Mouse (Mus musculus): ENCODE measurements around the gene Ciao2b. TPM values are rescaled to one million over a fixed set of nuclear protein-coding genes. Genes with fewer than 3 reads are reported as not detected.

Gene Ciao2b
- polyA plus RNA-seq, 2 experiments from 2014 or later: 102 to 109 TPM

Other genes starting within 250 kb of the Ciao2b start
- gene Cmtm4, start 246.2 kb downstream of the Ciao2b start, polyA plus RNA-seq (2017; shearing (Covaris generic)): under 1 TPM; 0.40 TPM
- 10 to 100 TPM; 18.7 to 26.7 TPM for gene Dync1li2, start 198.9 kb downstream of the Ciao2b start, polyA plus RNA-seq (2017; shearing (Covaris generic))
- gene Terb1, start 132.1 kb downstream of the Ciao2b start, polyA plus RNA-seq (2017; shearing (Covaris generic)): under 1 TPM in 1 of 2 experiments, not detected in 1; 0.16 TPM
- 10 to 100 TPM; 87.9 to 93.4 TPM for gene Nae1, start 107.3 kb downstream of the Ciao2b start, polyA plus RNA-seq (2017; shearing (Covaris generic))
- 1 to 10 TPM; 3.0 to 4.4 TPM for gene Car7, start 107.3 kb downstream of the Ciao2b start, polyA plus RNA-seq (2017; shearing (Covaris generic))
- gene Pdp2, start 50.5 kb downstream of the Ciao2b start, polyA plus RNA-seq (2017; shearing (Covaris generic)): 10 to 100 TPM; 17.1 to 18.9 TPM
- gene Cdh16, start 17.6 kb downstream of the Ciao2b start, polyA plus RNA-seq (2017; shearing (Covaris generic)): not detected
- 10 to 100 TPM; 11.4 to 16.2 TPM for gene Rrad, start 10.6 kb downstream of the Ciao2b start, polyA plus RNA-seq (2017; shearing (Covaris generic))
- gene Ces2a, start 92.0 kb upstream of the Ciao2b start, polyA plus RNA-seq (2017; shearing (Covaris generic)): not detected
- gene Ces2b, start 189.6 kb upstream of the Ciao2b start, polyA plus RNA-seq (2017; shearing (Covaris generic)): not detected
- 10 to 100 TPM in 1 of 2 experiments, 1 to 10 TPM in 1; 8.9 to 16.3 TPM for gene Ces2c, start 205.1 kb upstream of the Ciao2b start, polyA plus RNA-seq (2017; shearing (Covaris generic))

Measured in activated CD4-positive, CD25-positive, alpha-beta regulatory T cell, adult 4 months (primary cell).